ENCODE assay signal across 9 mouse cellular contexts in genomic region chr8:103964293-103964918, GRCm38 (mm10).
DNase-seq lines count a peak whose midpoint lies in the region; ATAC-seq and TF ChIP-seq lines count a peak whose summit lies in the region.
"Had no signal": no experiment of that assay in that cellular context is flagged by ENCODE, and none has a peak within 500 bp of the region (broad histone marks: within the 10 kb centered on the region; RNA-seq: fewer than 3 reads in every experiment).

No protein-coding gene starts in this region.

- 0 out of 2 replicates have a peak, but pooled peaks cover 3% of the 10 kb centered on the region for H3K4me1 ChIP-seq in heart, embryonic 15.5 days (replicated peaks)
- peaks cover 7% of the 10 kb centered on the region; the same call in 1 of the 2 replicates for H3K4me1 ChIP-seq in midbrain, embryonic 12.5 days
- H3K4me1 ChIP-seq in midbrain, embryonic 11.5 days (ENCODE audit: control insufficient read depth, insufficient read depth, low read length), result no peaks in the 10 kb centered on the region
- H3K4me1 ChIP-seq in forebrain, embryonic 16.5 days (replicated peaks; ENCODE audit: control insufficient read depth, insufficient read depth, low read length), result no peaks in the 10 kb centered on the region
- H3K4me1 ChIP-seq in midbrain, postnatal 0 days (ENCODE audit: insufficient read depth, low read length), result no peaks in the 10 kb centered on the region

- H3K4me2 ChIP-seq in heart, embryonic 15.5 days, result no peak overlapping the region
- no peak overlapping the region for H3K4me2 ChIP-seq in midbrain, embryonic 12.5 days (replicated peaks)
- H3K4me2 ChIP-seq in midbrain, embryonic 11.5 days, result no peak overlapping the region
- H3K4me2 ChIP-seq in forebrain, embryonic 16.5 days (ENCODE audit: low read length), result no peak overlapping the region
- no peak overlapping the region for H3K4me2 ChIP-seq in midbrain, postnatal 0 days (ENCODE audit: low read depth, low read length, poor library complexity, severe bottlenecking)

- no peaks in the 10 kb centered on the region for H3K9me3 ChIP-seq in heart, embryonic 15.5 days (replicated peaks)
- H3K9me3 ChIP-seq in midbrain, embryonic 12.5 days, result no peaks in the 10 kb centered on the region
- H3K9me3 ChIP-seq in midbrain, embryonic 11.5 days (ENCODE audit: control insufficient read depth, low read length), result no peaks in the 10 kb centered on the region
- H3K9me3 ChIP-seq in forebrain, embryonic 16.5 days (ENCODE audit: control insufficient read depth, low read length), result no peaks in the 10 kb centered on the region
- H3K9me3 ChIP-seq in midbrain, postnatal 0 days (ENCODE audit: low read length), result no peaks in the 10 kb centered on the region

- no peaks in the 10 kb centered on the region for H3K36me3 ChIP-seq in heart, embryonic 15.5 days
- no peaks in the 10 kb centered on the region for H3K36me3 ChIP-seq in midbrain, embryonic 12.5 days
- no peaks in the 10 kb centered on the region for H3K36me3 ChIP-seq in midbrain, embryonic 11.5 days (ENCODE audit: control insufficient read depth, insufficient read depth, low read length)
- H3K36me3 ChIP-seq in forebrain, embryonic 16.5 days (ENCODE audit: control insufficient read depth, insufficient read depth), result no peaks in the 10 kb centered on the region
- H3K36me3 ChIP-seq in midbrain, postnatal 0 days (ENCODE audit: insufficient read depth, low read length), result no peaks in the 10 kb centered on the region

- TF ChIP-seq CTCF in midbrain, postnatal 0 days (IDR thresholded peaks at IDR 0.05), result no peak

- H3K27ac ChIP-seq in heart, embryonic 15.5 days, result no peak overlapping the region
- H3K27ac ChIP-seq in midbrain, embryonic 12.5 days (replicated peaks), result no peak overlapping the region
- no peak overlapping the region for H3K27ac ChIP-seq in midbrain, embryonic 11.5 days (ENCODE audit: low read depth, low read length)
- no peak overlapping the region for H3K27ac ChIP-seq in forebrain, embryonic 16.5 days (ENCODE audit: low read length)
- H3K27ac ChIP-seq in midbrain, postnatal 0 days (ENCODE audit: low read depth, low read length), result no peak overlapping the region

- DNase-seq in heart, postnatal 25 days (ENCODE audit: low spot score), result no peak
- no peak for DNase-seq in midbrain, embryonic 11.5 days (ENCODE audit: low spot score, missing footprints)
- DNase-seq in midbrain, postnatal 0 days (ENCODE audit: low spot score), result peak; percentile 64
- DNase-seq in thymus, postnatal 0 days (ENCODE audit: low spot score), result no peak
- DNase-seq: thymus, postnatal 14 days had no signal

- no peak overlapping the region for H3K4me3 ChIP-seq in heart, embryonic 15.5 days
- H3K4me3 ChIP-seq in midbrain, embryonic 12.5 days, result no peak overlapping the region
- H3K4me3 ChIP-seq in midbrain, embryonic 11.5 days (ENCODE audit: low read depth, low read length), result no peak overlapping the region
- H3K4me3 ChIP-seq in forebrain, embryonic 16.5 days (replicated peaks; ENCODE audit: low read length), result no peak overlapping the region
- H3K4me3 ChIP-seq in midbrain, postnatal 0 days (ENCODE audit: low read depth, low read length), result no peak overlapping the region

- 43% methylated on average over 7 of the region's 7 CpGs for WGBS in heart, embryonic 15.5 days
- WGBS in midbrain, embryonic 12.5 days, result 73% methylated on average over 7 of the region's 7 CpGs
- 76% methylated on average over 7 of the region's 7 CpGs for WGBS in midbrain, embryonic 11.5 days
- WGBS in forebrain, embryonic 16.5 days, result 21% methylated on average over 7 of the region's 7 CpGs
- 48% methylated on average over 7 of the region's 7 CpGs for WGBS in midbrain, postnatal 0 days

- intact Hi-C loops in heart, postnatal 25 days (cut with DNase I), result no loop called here

- H3K27me3 ChIP-seq in heart, embryonic 15.5 days, result no peaks in the 10 kb centered on the region
- H3K27me3 ChIP-seq in midbrain, embryonic 12.5 days, result no peaks in the 10 kb centered on the region
- no peaks in the 10 kb centered on the region for H3K27me3 ChIP-seq in midbrain, embryonic 11.5 days (ENCODE audit: control insufficient read depth, insufficient read depth, low read length)
- H3K27me3 ChIP-seq in forebrain, embryonic 16.5 days (replicated peaks; ENCODE audit: control insufficient read depth, insufficient read depth, low read length), result no peaks in the 10 kb centered on the region
- no peaks in the 10 kb centered on the region for H3K27me3 ChIP-seq in midbrain, postnatal 0 days (ENCODE audit: insufficient read depth, low read length)

- 0 out of 2 replicates have a peak, but pooled peaks have one; percentile 27 for ATAC-seq in heart, embryonic 15.5 days (replicated peaks; ENCODE audit: insufficient number of reproducible peaks, insufficient read depth, low FRiP score, low read depth)
- ATAC-seq in midbrain, embryonic 12.5 days (ENCODE audit: low FRiP score, low read depth), result peak; percentile 56; the same call in 1 of the 2 replicates
- ATAC-seq in midbrain, embryonic 11.5 days (ENCODE audit: low FRiP score), result no peak
- ATAC-seq in forebrain, embryonic 16.5 days, result peak; percentile 64
- no peak for ATAC-seq in midbrain, postnatal 0 days (ENCODE audit: low FRiP score)
- ATAC-seq in granulocyte monocyte progenitor cell, adult 5-6 weeks (replicated peaks; ENCODE audit: poor library complexity, severe bottlenecking), result no peak

- H3K9ac ChIP-seq in heart, embryonic 15.5 days, result no peak overlapping the region
- no peak overlapping the region for H3K9ac ChIP-seq in midbrain, embryonic 12.5 days (replicated peaks)
- no peak overlapping the region for H3K9ac ChIP-seq in midbrain, embryonic 11.5 days (ENCODE audit: low read length)
- H3K9ac ChIP-seq in forebrain, embryonic 16.5 days (replicated peaks; ENCODE audit: low read depth, low read length), result no peak overlapping the region
- H3K9ac ChIP-seq in midbrain, postnatal 0 days (replicated peaks; ENCODE audit: low read length, poor library complexity, severe bottlenecking), result no peak overlapping the region

Comparison
In these comparisons a context has a peak if more than half of its experiments do, and no peak if none do; other contexts are left out.
1. ATAC-seq: peak in heart, embryonic 15.5 days (single experiment), midbrain, embryonic 12.5 days (single experiment) and forebrain, embryonic 16.5 days (single experiment); none in midbrain, embryonic 11.5 days (single experiment), midbrain, postnatal 0 days (single experiment) and granulocyte monocyte progenitor cell, adult 5-6 weeks (single experiment).